Mouse (Mus musculus) neural tube, embryonic 14.5 days (tissue): ENCODE data around the gene Acot13. TPM values are rescaled to one million over a fixed set of nuclear protein-coding genes. Genes with fewer than 3 reads are reported as not detected.

Experiments
- ATAC-seq: fragments of 200-750 bp; cut with Nextera tagmentation; 2 replicates; pipeline ENCODE4 v1.8.0; 2017; ENCODE audit warnings: low read depth, mild to moderate bottlenecking, moderate TSS enrichment, moderate library complexity
- H3K27ac ChIP-seq: fragments of 300-500 bp; sonication (generic); 2 replicates; pipeline ENCODE4 v1.5.1; 2014; ENCODE audit warnings: low read depth, mild to moderate bottlenecking, control low read depth, low read length, moderate library complexity, mixed read lengths
- H3K27me3 ChIP-seq: fragments of 300-500 bp; sonication (generic); 2 replicates; pipeline ENCODE4 v1.6.1; 2014; ENCODE audit warnings: low read length; ENCODE audit not compliant: control insufficient read depth, insufficient read depth
- H3K36me3 ChIP-seq: fragments of 300-500 bp; sonication (generic); 2 replicates; pipeline ENCODE4 v1.6.1; 2014; ENCODE audit warnings: low read length, mixed read lengths; ENCODE audit not compliant: control insufficient read depth, insufficient read depth
- H3K4me1 ChIP-seq: fragments of 300-500 bp; sonication (generic); 2 replicates; pipeline ENCODE4 v1.6.1; 2014; ENCODE audit warnings: low read length; ENCODE audit not compliant: control insufficient read depth, insufficient read depth
- H3K4me2 ChIP-seq: fragments of 300-500 bp; sonication (generic); 2 replicates; pipeline ENCODE4 v1.6.1; 2014; ENCODE audit warnings: mild to moderate bottlenecking, low read depth, low read length, control low read depth
- H3K4me3 ChIP-seq: fragments of 300-500 bp; sonication (generic); 2 replicates; pipeline ENCODE4 v1.5.1; 2014; ENCODE audit warnings: low read depth, low read length, control low read depth, mixed read lengths
- H3K9ac ChIP-seq: fragments of 300-500 bp; sonication (generic); replicated peaks from 2 replicates; pipeline ENCODE4 v1.6.1; 2014; ENCODE audit warnings: low read depth, mild to moderate bottlenecking, control low read depth, low read length, mixed read lengths
- H3K9me3 ChIP-seq: fragments of 300-500 bp; sonication (generic); 2 replicates; pipeline ENCODE4 v1.6.1; 2016; ENCODE audit warnings: low read length; ENCODE audit not compliant: control insufficient read depth
- WGBS: fragments of 180-500 bp; shearing (Covaris S2); extraction: QIAGEN DNeasy Blood & Tissue Kit; methylation state at CpG from one replicate; pipeline ENCODE4 v1.1.7; 2014; 5-methylcytosine and 5-hydroxymethylcytosine counted together
- polyA plus RNA-seq: library from polyadenylated mRNA; unstranded; fragments of >200 nt; fragmentation: Nextera tagmentation; extraction: Ambion mirVana; gene quantifications from 2 replicates; pipeline ENCODE4 v1.2.1, GENCODE M21; 2014

Acot13 gene
- polyA plus RNA-seq, result 47.8 and 51.2 TPM in 2 replicates

DNA sequence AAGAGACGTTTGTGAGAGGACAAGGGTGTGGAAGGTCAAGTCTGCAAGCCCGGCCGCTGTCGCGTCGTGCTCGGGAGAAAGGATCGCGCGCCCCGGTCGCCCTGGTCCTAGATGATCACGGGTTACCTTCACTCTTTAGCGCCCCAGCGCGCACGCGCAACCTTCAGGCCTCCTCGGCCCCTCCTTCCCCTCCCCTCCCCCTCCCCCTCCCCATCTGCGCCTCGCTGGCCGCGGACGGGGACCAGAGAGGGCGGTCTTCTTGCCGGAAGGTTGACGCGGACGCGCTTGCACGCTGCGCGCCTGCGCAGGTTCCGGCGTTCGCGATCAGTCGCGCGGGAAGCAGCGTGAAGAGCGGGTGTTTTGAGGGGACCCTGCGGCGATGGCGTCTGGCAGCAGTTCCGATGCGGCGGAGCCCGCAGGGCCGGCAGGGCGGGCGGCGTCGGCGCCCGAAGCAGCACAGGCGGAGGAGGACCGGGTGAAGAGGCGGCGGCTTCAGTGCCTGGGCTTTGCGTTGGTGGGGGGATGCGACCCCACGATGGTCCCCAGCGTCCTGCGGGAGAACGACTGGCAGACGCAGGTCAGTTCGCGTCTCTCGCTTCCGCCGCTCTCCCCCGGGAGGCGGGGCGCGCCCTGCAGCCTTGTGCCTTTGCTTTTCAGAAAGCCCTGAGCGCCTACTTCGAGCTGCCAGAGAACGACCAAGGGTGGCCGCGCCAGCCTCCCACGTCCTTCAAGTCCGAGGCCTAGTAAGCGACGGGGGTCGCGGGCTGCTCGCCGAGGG, at the start of gene Acot13, which contains the start of gene Tdp2:
Gene Acot13 (minus strand): TSS at position 188 of the 778 bp plus-strand sequence.
Gene Tdp2 (plus strand): TSS at position 327 of the 778 bp plus-strand sequence.
- H3K4me1 ChIP-seq, result peaks cover 19% of the 10 kb centered on the region
- H3K36me3 ChIP-seq, result no peaks in the 10 kb centered on the region
- H3K9me3 ChIP-seq, result no peaks in the 10 kb centered on the region
- H3K27ac ChIP-seq, result peak within 1 kb of the TSS; percentile 85
- ATAC-seq, result peak; percentile 98
- peak within 1 kb of the TSS; percentile 91 for H3K4me3 ChIP-seq
- peak within 1 kb of the TSS; percentile 91 for H3K9ac ChIP-seq
- H3K4me2 ChIP-seq, result peak within 1 kb of the TSS; percentile 75
- peaks cover 2% of the 10 kb centered on the region; the same call in 1 of the 2 replicates for H3K27me3 ChIP-seq
- under 1% methylated on average over 86 of the region's 90 CpGs for WGBS

DNA sequence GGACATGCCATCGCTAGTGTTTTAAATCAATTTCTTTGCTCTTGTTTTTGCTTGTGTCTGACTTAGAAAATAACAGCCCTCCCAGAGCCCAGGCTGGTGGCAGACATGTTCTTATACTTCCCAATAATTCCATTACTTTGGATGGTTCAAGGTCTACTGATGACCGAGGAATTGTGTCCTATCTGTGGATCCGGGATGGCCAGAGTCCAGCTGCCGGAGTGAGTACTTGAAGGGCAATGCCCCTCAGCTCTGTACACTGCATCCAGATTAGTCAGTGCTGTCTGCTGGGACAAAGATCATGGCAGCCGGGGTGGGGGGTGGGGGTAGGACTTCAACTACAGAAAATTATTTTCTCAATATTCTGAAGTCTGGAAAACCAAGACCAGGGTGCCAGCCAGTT, 49.4 kb upstream of the Acot13 start:
- Histone ChIP-seq H3K36me3 (0 out of 2 replicates have a peak, but pooled peaks cover 5% of the 10 kb centered on the region), H3K27ac (no peak overlapping the region), H3K4me2 (no peak overlapping the region), H3K4me1 (no peaks in the 10 kb centered on the region), H3K4me3 (no peak overlapping the region), H3K9ac (no peak overlapping the region), H3K27me3 (no peaks in the 10 kb centered on the region), H3K9me3 (no peaks in the 10 kb centered on the region)
- 91% methylated on average over 5 of the region's 5 CpGs for WGBS
- no peak for ATAC-seq

DNA sequence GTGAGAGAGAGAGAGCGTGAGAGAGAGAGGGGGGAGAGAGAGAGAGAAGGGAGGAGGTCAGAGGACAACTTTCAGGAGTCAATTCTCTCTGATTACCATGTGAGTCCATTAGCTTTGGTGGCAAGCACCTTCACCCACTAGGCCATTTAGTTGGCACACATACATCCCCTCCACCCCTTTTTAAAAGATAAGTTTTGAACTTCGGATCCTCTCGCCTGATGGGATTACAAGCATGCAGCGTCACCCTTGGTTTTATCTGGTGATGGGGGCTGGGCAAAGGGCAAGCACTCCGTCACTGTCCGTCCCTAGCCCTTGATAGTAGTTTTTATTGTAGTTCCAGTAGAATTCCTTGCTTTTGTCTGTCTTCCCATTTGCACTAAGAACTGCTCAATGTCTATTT, 48.9 kb upstream of the Acot13 start:
- H3K9ac ChIP-seq, result no peak overlapping the region
- WGBS, result 86% methylated on average over 6 of the region's 6 CpGs
- no peaks in the 10 kb centered on the region for H3K9me3 ChIP-seq
- H3K27ac ChIP-seq, result no peak overlapping the region
- no peak for ATAC-seq
- H3K4me3 ChIP-seq, result no peak overlapping the region
- 0 out of 2 replicates have a peak, but pooled peaks cover 5% of the 10 kb centered on the region for H3K36me3 ChIP-seq
- H3K4me1 ChIP-seq, result no peaks in the 10 kb centered on the region
- H3K4me2 ChIP-seq, result no peak overlapping the region
- H3K27me3 ChIP-seq, result no peaks in the 10 kb centered on the region

DNA sequence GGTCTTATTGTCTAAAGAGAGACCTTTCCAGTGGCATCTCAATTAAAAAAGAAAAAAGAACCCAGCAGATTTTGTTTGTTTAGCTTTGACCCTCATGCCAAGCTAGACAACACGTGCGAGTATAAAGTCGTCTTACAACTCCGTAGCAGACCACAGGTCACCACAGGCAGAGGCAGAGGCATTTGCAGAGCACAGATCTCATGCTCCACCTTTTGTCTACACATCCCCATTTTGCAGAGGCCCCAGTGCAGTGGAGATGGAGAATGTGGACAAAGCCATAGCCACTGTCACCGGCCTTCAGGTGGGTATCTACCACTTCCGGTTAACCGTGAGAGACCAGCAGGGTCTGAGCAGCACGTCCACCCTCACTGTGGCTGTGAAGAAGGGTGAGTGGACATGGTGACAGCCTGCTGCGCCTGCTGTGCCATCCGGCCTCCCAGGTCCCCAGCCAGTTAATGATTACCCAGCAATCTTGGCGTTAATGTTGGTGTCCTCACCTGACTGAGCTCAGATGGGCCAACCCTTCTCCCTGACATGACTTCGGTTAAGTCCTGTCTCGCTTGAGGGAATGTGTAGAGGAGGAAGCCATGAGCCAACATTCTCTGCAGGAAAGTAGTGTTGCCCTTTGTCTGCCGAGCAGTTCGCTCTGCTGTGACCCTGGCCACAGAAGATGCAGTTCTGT, 48.2 kb upstream of the Acot13 start:
- H3K27ac ChIP-seq, result no peak overlapping the region
- no peak overlapping the region for H3K4me2 ChIP-seq
- ATAC-seq, result no peak
- no peak overlapping the region for H3K4me3 ChIP-seq
- 90% methylated on average over 15 of the region's 15 CpGs for WGBS
- H3K9ac ChIP-seq, result no peak overlapping the region
- no peaks in the 10 kb centered on the region for H3K9me3 ChIP-seq
- no peaks in the 10 kb centered on the region for H3K27me3 ChIP-seq
- H3K36me3 ChIP-seq, result 0 out of 2 replicates have a peak, but pooled peaks cover 5% of the 10 kb centered on the region
- no peaks in the 10 kb centered on the region for H3K4me1 ChIP-seq

DNA sequence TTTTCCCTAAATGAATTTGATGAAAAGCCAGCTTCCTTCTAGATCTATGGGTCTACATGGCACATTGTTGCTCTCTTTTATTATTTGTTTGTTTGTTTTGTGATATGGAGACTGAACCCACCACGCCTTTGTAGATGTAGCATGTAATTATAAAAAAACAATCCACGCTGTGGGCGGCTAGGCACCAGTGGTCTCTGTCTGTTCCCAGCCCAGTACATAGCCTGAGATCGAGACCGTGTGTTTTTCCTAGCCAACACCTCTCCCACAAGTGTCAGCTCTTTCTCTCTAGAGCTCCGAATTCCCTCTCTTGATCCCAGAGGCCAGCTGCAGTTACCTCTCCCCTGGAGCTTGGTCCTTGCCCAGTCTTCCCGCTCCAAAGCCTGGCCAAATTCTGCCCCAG, 36.9 kb upstream of the Acot13 start:
- ATAC-seq, result no peak
- no peaks in the 10 kb centered on the region for H3K36me3 ChIP-seq
- H3K4me2 ChIP-seq, result no peak overlapping the region
- H3K9me3 ChIP-seq, result no peaks in the 10 kb centered on the region
- H3K9ac ChIP-seq, result no peak overlapping the region
- no peak overlapping the region for H3K4me3 ChIP-seq
- no peaks in the 10 kb centered on the region for H3K27me3 ChIP-seq
- no peak overlapping the region for H3K27ac ChIP-seq
- no peaks in the 10 kb centered on the region for H3K4me1 ChIP-seq
- 92% methylated on average over 7 of the region's 7 CpGs for WGBS

DNA sequence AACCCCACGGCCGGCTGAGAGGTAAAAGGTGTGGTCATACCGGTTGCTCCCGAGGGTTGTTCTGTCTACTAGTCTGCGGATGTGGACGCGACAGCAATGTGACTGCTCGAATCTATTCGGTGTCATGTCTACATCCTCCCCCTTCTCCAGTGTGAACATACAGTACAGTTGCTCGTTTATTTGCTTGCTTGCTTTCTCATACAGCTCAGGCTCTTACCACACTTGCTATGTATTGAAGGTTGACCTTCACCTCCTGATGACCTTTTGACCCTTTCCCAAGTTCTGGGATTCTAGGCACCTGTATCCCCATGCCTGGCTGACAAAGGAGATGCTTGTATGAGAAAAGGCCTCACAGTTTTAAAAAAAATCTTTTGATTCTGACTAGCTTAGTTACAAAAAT, 36.4 kb upstream of the Acot13 start:
- no peak for ATAC-seq
- no peaks in the 10 kb centered on the region for H3K27me3 ChIP-seq
- no peaks in the 10 kb centered on the region for H3K36me3 ChIP-seq
- H3K4me2 ChIP-seq, result no peak overlapping the region
- H3K4me3 ChIP-seq, result no peak overlapping the region
- H3K9ac ChIP-seq, result no peak overlapping the region
- no peak overlapping the region for H3K27ac ChIP-seq
- 94% methylated on average over 10 of the region's 10 CpGs for WGBS
- H3K4me1 ChIP-seq, result no peaks in the 10 kb centered on the region
- no peaks in the 10 kb centered on the region for H3K9me3 ChIP-seq

DNA sequence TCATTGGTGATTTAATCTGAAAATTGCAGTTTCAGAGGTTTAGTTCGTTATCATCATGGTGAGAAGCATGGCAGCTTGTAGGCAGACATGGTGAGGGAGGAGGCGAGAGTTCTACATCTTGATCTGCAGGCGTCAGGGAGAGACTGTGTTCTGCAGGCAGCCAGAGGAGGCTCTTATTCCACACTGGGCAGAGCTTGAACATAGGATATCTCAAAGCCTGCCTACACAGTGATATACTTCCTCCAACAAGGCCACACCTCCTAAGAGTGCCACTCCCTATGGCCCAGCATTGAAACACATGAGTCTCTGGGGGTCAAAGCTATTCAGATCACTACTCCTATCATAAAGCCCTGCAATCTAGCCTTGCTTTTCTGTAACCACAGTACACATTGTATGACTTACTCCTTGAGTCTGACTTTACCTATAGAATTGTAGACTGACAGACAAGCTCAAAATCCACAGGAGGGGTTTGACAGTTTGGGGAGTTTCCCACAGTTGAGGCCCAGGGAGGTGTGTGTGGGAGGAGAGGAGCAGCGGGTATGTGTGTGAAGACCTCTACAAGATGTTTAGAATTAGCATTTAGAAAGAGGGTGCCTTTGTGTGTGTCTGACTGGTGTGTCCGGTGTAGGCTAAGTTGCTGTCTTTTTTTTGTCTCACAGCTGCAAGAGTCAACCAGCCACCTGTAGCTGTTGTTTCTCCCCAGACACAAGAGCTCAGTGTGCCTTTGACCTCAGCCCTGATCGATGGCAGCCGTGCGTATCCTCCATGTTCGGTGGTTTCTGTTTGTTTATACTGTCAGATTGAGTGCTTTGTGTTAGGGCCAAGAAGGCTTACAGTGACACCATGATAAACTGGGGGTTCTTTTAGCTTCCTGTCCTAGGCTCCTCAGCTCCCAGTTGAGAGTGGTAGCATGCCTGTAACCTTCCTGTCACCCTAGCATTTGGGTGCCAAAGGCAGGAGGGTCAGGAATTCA, 35.4 kb upstream of the Acot13 start:
- no peak overlapping the region for H3K4me3 ChIP-seq
- H3K9ac ChIP-seq, result no peak overlapping the region
- no peak overlapping the region for H3K4me2 ChIP-seq
- no peak for ATAC-seq
- H3K27ac ChIP-seq, result no peak overlapping the region
- H3K4me1 ChIP-seq, result no peaks in the 10 kb centered on the region
- WGBS, result 76% methylated on average over 9 of the region's 9 CpGs
- H3K27me3 ChIP-seq, result no peaks in the 10 kb centered on the region
- H3K9me3 ChIP-seq, result no peaks in the 10 kb centered on the region
- H3K36me3 ChIP-seq, result no peaks in the 10 kb centered on the region

DNA sequence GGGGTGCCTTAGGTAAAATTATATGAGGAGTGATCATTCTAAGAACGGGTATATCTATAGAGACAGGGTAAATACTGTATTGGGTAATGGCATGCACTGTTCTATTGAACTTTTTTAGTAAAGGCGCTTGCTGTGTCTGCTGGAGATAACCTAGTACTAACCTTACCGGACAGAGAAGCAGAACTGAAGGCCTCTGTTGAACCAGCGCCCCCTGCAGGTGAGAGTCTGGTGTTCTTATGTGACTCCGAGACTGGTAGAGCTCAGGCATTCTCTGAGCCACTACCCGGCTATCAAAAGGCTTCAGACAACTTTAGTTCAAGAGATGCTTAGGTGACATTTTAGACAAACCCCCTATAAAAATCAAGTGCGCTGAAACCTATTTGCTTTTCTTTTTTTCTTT, 31.2 kb upstream of the Acot13 start:
- Histone ChIP-seq H3K4me3 (no peak overlapping the region), H3K36me3 (no peaks in the 10 kb centered on the region), H3K9ac (no peak overlapping the region), H3K9me3 (no peaks in the 10 kb centered on the region), H3K4me1 (no peaks in the 10 kb centered on the region), H3K27ac (no peak overlapping the region), H3K4me2 (no peak overlapping the region), H3K27me3 (no peaks in the 10 kb centered on the region)
- WGBS, result 67% methylated on average over 7 of the region's 7 CpGs
- ATAC-seq, result no peak
